Mouse (Mus musculus) R1 (cell line): ENCODE results near the gene Trim7.
A peak's percentile ranks its signal among the peaks of the same experiment; 100 is the strongest.
"Not testable (repeated sequence)": the region's sequence is repeated elsewhere in the genome, so short reads cannot be mapped to it uniquely, and the experiment has no call there.

Experiments
- DNase-seq: peaks from one replicate; pipeline ENCODE4 v3.0.0-alpha.2; 2018; ENCODE audit warnings: low read depth, low spot score

Gene Trim7

DNA sequence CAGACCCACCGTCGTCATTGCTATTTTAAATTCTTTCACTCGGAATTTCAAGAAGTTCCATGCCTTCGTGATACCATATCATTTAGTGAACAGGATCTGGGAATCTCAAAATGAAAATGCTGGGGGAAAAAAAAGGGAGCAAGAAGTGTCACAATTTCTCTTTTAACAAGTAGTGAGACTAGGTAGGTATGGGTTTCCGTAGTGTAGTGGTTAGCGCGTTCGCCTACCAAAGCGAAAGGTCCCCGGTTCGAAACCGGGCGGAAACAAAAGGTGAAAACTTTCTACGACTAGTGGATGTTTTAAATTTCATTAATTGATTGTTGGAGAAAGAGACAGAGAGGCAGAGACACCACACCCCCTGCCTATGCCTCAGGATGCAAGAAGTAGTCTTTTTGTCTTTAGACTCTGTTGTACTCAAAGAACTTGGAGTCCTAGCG, 2.4 kb upstream of the Trim7 start:
- DNase-seq: peak; percentile 95

DNA sequence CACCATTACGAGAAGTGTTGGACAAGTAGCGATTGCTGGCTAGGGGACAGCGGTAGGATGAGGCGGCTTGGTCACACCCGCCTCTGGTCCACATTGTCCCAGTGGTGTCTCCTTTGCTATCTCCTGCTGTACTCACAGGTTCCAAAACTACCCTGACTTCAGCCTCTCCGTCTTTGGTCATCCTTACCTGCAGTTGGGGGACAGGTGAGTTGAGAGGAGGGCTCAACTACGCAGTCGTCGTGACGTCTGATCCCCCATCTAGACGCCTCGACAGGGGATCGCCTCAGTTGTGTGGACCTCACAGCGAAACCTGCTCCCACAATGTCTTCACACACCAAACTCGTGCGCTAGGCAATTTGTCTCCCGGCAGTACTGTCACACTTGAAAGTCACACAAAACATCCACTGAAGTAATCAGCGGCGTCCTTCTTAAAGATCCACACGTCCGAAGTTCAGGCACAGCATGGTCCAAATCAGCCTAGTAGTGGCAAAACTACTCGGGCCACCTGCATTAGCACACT, 1.6 kb upstream of the Trim7 start:
- DNase-seq: no peak

DNA sequence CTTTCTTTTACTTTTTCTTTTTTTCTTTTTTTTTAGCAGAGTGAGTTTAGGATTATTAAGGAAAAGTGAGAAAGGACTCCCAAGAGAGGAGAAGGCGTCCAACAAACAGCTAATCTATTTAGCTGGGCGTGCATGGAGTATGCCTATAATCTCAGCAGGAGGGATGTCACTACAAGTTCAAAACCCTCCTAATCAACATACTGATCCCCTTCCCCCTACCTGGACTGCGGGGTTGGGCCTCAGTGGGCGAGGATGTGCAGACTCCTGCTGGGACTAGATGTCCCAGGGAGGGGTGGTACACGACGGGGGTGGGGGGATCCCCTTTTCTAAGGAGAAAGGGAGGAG, 784 bp downstream of the Trim7 start:
- DNase-seq: peak; percentile 87

DNA sequence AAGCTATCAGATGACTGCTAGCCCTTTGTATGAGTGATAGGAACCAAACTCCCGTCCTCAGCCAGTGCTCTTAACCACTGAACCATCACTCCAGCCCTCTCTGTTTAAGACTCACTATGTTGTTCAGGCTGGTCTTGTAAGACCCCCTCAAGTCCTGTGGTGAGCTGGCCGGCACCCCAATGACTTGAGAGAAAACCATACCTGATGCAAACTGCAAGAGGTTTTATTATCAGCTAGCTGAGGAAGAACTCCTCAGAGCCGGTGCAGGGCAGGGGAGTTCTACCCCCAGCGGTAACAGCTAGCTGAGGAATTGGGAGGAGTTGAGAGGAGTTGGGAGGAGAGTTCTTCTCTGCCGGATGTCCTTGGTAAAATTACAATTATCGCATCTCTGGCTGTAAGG, 2.0 kb downstream of the Trim7 start:
- DNase-seq: peak; percentile 62

DNA sequence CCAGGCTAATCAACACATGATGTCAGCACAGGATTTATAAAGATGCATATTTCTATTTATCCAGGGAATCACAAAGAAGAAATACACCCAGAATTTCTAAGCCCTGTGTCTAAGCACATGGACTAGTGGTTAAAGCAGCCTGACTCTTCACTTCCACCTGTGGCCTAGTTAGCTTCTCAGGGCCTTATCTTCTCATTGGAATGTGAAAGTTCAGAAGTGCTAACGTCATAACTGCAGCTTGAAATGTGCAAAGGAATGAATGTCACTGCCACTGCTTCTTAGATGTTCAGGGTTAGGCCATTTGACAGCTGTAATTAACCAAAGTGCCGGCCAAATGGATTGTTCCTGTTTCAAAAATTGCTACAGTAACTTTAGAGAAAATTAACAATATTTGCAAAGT, 4.3 kb downstream of the Trim7 start:
- no peak for DNase-seq

DNA sequence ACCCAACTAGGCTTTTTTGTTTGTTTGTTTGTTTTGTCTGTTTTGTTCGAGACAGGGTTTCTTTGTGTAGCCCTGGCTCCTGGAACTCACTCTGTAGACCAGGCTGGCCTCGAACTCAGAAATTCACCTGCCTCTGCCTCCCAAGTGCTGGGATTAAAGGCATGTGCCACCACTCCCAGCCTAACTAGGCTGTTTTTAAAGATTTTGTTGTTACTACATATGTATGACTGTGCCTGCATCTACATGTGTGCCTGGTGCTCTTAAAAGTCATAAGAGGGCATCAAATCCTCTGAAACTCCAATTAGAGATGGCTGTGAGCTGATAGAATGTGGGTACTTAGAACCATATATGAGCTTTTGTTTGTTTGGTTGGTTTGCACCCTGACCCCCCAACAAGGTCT, 5.3 kb downstream of the Trim7 start:
- no peak for DNase-seq

DNA sequence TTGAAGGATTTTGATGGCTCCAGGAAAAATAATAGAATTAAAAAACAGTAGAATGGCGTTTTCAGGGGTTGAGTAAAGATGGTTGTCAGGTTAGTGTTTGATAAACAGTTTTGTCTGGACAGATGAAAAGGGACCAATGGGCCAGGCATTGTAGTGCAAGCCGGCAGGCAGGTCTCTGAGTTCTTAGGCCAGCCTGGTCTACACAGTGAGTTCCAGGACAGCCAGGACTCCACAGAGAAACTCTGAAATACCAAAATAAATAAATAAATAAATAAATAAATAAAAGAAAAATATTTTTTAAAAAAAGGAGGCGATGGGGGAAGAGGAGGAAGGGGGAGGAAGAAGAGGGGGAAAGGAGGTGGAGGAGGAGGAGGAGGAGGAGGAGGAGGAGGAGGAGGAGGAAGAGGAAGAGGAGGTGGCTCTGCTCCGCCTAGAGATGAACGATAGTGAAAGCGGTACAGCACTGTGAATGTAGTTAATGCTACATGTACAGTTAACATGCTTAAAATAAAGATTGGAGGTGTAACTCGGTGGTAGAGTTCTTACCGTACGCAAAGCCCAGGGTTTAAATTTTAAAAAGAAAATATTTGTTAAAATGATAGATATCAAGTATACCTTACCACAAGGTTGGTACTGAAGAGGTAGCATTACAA, 7.3 kb downstream of the Trim7 start:
- no peak for DNase-seq

DNA sequence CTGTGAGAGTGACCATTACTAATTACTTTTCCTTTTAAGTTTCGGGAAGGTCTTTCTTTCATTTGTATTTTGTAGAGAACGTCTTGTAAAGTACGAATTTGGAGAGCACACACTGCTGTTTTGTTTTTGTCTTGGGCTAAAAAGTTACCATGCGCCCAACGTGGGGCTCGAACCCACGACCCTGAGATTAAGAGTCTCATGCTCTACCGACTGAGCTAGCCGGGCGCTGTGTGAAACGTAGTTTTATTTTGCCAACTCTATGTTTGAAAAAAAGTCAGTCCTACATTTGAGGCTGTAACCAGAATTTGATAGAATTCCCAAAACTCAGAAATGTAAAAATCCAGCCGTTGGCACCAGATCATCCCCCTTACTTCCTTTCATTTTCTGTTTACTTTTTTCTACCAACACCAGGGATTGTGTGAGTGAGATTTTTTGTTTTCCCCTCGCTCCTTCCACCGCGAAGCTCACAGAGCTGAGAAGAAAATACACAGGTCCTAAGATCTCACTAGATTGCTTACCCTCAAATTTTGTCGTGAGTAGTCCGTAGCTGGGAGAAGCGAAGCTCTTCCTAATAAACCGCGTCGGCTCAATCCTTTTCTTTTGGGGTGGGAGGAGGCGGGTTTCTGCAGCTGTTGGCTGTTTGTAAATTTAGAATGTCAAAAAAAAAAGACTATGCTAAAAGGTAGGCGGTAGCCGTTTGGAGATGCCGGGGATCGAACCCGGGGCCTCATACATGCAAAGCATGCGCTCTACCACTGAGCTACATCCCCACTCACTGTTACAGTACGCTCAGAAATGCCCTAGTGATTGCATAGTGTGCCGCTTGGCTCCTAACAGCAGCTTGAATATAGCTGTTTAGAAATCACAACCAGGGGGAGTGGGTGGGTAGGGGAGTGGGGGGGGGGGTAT, 8.0 kb downstream of the Trim7 start:
- peak; percentile 89 for DNase-seq

DNA sequence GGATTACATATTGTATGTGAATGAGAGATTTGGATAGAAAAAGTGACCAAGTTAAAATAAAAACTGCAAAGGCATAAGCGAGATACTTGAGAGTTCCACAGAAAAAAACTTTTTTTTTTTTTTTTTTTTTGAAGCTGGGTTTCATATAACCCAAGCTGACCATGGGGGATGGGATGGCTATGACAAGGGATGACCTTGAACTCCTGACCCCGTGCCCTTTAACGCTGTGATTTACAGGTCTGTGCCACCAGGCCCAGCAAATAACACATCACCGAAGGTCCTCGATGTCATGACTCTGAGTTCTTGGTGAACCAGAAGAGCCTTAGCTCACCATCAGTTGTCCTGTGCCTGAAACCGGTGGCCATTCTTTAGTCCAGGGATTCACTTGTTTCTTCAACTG, 10.0 kb downstream of the Trim7 start:
- DNase-seq: no peak

DNA sequence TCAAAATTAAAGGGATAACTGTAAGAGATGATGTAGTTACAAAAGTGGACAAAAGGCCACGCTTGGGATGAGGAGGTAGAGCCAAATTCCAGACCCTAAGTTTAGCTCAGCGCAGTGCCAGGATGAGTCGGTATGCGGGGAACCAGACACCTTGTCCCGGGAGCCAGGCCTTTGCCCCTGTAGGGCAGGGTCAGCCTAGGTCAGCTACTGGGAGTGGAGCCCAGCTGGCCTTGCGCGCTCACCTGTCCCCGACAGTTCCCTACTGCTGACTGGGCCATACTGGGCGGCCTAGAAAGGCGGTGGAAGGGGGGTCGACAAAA, 11.0 kb downstream of the Trim7 start:
- no peak for DNase-seq

DNA sequence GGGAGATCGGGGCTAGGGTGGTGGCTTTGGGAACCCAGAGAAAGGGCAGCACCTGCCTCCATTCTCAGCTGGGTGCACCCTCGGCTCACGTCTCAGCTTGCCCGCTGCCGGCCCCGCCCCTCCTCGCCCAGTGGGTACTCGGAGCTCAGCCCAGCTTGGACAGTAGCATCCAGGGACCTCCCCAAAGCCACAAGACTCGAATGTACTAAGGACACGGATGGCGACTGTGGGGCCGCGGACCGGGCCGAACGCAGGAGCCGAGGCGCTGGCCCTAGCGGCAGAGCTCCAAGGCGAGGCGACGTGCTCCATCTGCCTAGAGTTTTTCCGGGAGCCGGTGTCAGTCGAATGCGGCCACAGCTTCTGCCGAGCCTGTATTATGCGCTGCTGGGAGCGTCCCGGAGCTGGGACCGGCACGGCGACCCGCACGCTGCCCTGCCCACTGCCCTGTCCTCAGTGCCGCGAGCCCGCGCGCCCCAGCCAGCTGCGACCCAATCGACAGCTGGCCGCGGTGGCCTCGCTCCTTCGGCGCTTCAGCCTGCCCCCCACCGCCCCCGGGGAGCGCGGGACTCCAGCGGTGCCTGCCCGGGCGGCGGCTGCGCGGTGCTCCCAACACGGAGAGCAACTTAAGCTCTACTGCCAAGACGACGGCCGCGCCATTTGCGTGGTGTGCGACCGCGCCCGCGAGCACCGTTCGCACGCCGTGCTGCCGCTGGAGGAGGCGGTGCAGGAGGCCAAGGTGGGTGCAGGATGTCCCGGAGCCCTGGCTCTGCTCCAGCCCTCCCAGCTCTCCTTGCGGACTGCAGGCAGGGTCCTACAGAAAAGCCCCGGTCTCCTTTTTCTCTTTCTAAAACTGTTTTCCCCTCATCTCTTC, 11.6 kb downstream of the Trim7 start:
- peak; percentile 45 for DNase-seq

DNA sequence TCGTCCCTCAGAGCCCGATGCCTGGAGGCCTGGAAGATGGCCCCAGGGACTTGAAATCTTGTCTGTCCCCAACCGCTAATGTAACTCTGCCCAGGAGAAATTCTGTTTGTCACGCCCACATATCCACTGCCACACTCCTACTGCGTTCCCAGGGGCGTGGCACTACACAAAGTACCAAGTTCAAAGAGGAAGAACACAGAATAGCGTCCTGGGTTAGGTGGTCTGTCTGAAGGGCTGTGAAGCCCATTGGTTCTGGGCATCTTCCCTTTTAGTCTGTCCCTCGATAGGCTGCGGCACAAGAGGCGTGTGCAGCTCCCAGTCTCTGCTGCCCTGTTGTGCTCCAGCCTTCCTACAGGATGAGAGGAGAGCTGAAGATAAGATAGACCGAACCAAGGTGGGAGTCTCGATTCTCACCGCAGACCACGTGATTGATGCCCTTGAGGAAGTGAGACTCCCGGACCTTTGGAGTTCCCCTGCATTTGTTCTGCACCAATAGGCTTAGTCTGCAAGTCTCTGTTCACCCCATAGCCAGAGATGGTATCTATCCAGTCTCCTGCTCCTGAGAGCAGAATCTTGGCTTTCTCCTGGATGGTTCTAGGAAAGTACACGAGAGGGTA, 12.3 kb downstream of the Trim7 start:
- peak; percentile 91 for DNase-seq

DNA sequence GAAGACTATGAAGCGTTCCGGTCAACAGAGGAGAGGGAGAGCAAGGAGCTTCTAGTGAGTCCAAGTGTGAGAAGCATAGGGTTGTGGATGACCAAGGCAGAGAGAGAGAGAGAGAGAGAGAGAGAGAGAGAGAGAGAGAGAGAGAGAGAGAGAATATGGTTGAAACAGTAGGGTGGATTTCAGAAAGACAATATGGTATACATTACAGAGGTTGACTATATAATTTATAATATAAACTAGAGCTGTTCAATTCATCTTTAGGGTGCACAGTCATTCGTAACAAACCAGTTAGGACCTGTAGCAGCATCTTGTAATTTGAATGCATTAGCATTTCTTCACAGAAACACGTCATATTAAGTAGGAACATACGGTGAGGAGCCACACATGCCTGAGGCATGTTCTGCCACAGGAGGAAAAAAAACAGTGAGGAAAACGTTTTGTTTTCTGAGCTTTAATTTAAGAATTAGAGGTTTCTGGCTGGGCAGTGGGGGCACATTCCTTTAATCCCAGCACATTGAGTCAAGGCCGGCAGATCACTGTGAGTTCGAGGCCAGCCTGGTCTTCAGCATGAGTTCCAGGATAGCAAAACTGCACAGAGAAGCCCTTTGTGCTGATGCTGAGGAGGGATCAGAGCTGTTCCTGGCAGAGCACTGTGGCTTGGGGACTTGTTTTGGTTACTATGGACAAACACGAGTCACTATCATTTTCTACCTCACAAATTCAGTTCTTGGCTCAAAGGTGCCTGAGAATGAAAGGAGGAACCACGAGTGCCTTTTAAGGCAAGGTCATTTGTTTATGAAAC, 13.1 kb downstream of the Trim7 start:
- peak; percentile 28 for DNase-seq

DNA sequence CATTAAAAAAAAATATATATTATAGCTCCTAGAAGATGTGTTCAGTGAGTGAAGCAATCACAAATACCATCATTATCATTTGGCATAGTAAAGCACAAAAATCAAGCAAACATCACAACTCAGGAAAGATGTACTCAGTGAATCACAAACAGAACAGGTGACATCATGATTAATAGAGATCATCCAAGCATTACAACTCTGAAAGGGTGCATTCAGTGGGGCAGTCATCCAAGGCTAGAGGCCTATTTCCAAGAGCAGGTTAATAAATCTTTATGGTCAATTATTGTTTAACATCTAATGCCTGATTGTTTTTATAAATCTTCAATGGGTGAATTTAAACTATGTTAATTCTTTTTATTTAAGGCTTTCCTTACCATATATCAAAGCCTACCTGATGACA, 14.9 kb downstream of the Trim7 start:
- no peak for DNase-seq

DNA sequence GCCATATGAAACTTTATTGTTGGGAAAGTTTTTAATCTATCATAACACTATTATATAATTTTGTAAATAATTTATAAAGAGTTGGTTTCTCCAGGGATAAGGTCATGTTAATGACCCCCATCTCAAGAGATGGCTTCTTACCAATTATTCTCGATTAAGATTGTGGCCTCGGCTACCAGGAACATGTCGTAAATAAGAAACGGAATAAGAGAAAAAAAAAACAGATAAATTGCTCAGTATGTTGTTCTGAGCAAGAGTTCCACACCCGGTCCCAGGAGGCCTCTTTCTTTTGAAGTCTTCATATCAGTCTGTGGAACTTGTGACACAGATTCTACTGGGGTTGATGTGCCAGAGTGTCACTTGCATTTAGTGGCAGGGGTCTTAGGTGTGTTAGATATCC, 15.3 kb downstream of the Trim7 start:
- no peak for DNase-seq

DNA sequence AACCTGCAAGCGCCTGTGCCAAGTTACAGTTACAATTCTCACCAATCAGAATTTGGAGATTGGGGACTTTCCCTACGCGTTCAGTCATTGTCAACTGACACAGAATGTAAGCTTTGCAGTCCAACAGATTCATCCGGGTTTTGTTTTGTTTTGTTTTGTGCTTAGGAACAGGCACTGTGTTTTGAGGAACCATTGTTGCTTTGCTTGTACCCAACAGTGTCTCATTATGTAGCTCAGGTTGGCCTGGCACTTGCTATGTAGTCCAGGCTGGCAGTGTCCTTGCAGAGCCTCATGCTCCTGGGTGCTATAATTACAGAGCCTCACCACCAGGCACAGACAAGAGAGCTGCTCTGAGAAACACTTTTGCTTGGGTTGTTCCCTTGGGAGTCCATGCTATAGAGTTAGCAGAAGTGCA, 16.4 kb downstream of the Trim7 start:
- no peak for DNase-seq

DNA sequence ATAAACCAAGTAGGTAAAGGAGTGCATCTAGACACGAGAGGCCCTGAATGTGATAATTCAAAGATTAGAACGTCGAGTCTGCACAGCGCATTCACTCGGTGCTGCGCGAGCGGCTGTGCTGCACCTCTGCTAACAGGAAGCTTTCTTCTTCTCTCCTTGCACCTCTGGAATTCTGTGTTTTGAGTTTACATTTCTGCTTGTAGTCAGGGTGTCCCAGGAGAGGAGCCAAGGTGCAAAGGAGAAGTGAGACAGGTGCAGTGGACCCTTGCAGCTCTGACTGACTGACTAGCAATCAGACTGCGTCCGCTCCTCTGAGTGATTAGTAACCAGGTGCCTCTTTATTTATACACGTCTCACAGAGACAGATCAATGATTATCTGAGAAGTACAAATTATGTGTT, 17.3 kb downstream of the Trim7 start:
- DNase-seq: no peak

DNA sequence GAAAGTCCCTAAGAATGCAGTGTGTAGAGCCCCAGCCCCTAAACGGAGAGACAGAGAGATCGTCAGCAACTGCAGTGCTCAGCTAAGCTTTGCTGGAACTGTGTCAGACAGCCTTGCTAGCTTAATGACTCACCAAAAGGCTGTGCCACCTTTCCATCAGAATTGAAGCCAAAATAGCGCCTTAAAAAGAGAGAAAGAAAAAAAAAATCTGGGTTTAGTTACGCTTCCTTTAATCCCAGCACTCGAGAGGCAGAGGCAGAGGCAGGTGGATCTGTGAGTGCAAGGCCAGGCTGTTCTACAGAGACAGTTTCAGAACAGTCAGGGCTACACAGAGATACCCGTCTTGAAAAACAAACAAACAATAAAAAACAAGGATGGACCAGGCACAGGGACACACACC, 18.4 kb downstream of the Trim7 start:
- DNase-seq: no peak

DNA sequence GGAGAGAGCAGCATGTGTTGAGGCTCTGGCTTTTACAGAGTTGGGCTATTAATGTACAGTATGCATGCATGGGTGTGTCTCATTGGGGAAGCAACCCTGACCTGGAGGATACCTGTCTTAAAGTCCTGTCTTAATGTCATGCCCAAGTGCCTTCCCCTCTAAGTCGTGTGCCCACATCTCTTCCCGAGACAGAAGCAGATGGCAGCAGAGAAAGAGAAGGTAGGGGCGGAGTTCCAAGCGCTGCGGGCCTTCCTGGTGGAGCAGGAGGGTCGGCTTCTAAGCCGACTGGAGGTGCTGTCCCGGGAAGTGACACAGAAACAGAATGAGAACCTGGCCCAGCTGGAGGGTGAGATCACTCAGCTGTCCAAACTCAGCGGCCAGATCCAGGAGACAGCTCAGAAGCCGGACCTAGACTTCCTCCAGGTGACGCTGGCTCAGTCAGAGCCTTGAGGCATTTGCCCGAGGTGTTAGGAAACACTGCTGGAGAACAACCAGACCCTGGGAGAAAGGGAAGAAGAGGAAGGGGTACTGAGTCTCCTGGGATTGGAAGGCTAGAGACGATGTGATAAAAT, 19.4 kb downstream of the Trim7 start:
- no peak for DNase-seq

DNA sequence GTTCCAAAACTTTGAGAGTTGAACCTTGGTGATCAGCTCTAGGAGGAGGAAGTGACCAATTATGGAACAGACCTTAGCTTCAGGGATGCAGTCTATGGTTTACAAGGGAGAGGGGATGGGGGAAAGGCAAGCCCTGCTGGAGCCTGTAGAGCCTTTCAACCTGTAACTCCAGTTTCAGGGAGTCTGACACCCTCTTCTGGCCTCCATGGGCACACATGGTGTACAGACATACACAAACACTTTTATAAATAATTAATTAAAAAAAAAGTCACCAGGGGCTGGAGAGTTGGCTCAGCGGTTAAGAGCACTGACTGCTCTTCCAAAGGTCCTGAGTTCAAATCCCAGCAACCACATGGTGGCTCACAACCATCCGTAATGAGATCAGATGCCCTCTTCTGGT, 20.4 kb downstream of the Trim7 start:
- DNase-seq: not testable (repeated sequence)

DNA sequence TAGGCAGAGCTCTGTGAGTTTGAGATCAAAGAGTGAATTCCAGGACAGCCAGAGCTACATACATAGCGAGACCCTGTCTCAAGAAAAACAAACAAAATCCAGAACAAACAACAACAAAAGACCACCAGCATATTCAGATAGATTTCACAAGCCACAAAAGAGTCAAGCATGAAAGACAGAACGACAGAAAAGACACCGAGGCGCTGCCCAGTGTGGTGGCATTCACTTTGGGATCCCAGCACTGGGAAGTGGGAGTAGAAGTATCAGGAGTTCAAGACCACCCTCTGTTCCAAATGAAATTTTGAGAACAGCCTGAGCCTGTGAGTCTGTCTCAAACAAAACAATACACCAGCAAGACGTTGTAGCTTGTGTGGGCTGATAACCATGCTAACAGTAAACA, 20.9 kb downstream of the Trim7 start:
- no peak for DNase-seq
